10 mouse cellular contexts compared by ENCODE assay signal in the genomic region with DNA sequence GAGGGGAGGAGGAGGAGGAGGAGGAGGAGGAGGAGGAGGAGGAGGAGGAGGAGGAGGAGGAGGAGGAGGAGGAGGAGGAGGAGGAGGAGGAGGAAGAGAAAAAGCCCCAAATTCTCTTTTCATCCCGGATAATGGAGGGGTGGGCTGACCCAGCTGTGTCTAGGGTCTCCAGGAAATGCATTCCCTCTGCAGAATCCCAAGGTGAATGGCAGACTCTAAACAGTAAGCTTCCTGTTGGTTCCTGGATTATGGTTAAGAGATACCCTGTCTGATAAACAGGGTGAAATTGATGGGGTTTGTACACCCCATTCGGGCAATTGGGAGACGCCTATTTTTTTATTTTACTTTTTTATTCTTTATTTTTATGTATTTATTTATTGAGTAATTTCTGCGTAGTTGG. TPM values are rescaled to one million over a fixed set of nuclear protein-coding genes. Genes with fewer than 3 reads are reported as not detected.
DNase-seq lines count a peak whose midpoint lies in the region; ATAC-seq and TF ChIP-seq lines count a peak whose summit lies in the region.
"Had no signal": no experiment of that assay in that cellular context is flagged by ENCODE, and none has a peak within 500 bp of the region (broad histone marks: within the 10 kb centered on the region; RNA-seq: fewer than 3 reads in every experiment).

No protein-coding gene starts in this region.

- H3K27ac ChIP-seq in liver, embryonic 11.5 days (ENCODE audit: low read depth, low read length), result no peak overlapping the region
- no peak overlapping the region for H3K27ac ChIP-seq in hindbrain, postnatal 0 days
- no peak overlapping the region for H3K27ac ChIP-seq in neural tube, embryonic 14.5 days (ENCODE audit: low read depth, low read length)

- DNase-seq in cerebellum, adult 18-20 months, result peak; percentile 4 to 8
- DNase-seq in cerebellum, postnatal 36 days, result no peak
- no peak for DNase-seq in liver, embryonic 11.5 days (ENCODE audit: low spot score)
- no peak for DNase-seq in liver
- no peak for DNase-seq in hindbrain, postnatal 0 days (ENCODE audit: low spot score)
- DNase-seq in spleen, postnatal 36 days (ENCODE audit: low spot score in 2 of 2), result no peak
- no peak for DNase-seq in layer of hippocampus, postnatal 14 days (ENCODE audit: low spot score in 2 of 2)
- DNase-seq: liver, embryonic 13.5 days had no signal

- TF ChIP-seq CTCF in hindbrain, postnatal 0 days (IDR thresholded peaks at IDR 0.05; ENCODE audit: low read depth), result no peak

- no peak overlapping the region for H3K9ac ChIP-seq in liver, embryonic 11.5 days (ENCODE audit: low read depth, low read length)
- H3K9ac ChIP-seq in hindbrain, postnatal 0 days (replicated peaks; ENCODE audit: low read length), result no peak overlapping the region
- no peak overlapping the region for H3K9ac ChIP-seq in neural tube, embryonic 14.5 days (replicated peaks; ENCODE audit: low read depth, low read length)

- H3K4me1 ChIP-seq in liver, embryonic 11.5 days (replicated peaks; ENCODE audit: control insufficient read depth, insufficient read depth, low read length), result no peaks in the 10 kb centered on the region
- H3K4me1 ChIP-seq in hindbrain, postnatal 0 days (ENCODE audit: insufficient read depth, low read length), result no peaks in the 10 kb centered on the region
- H3K4me1 ChIP-seq in neural tube, embryonic 14.5 days (ENCODE audit: control insufficient read depth, insufficient read depth, low read length), result no peaks in the 10 kb centered on the region
- H3K4me1 ChIP-seq: heart, embryonic 15.5 days had no signal

- H3K4me3 ChIP-seq in liver, embryonic 11.5 days (ENCODE audit: low read depth, low read length), result no peak overlapping the region
- H3K4me3 ChIP-seq in hindbrain, postnatal 0 days (ENCODE audit: low read length), result 0 out of 2 replicates have a peak overlapping the region, but pooled peaks have one; percentile 13
- H3K4me3 ChIP-seq in neural tube, embryonic 14.5 days (ENCODE audit: low read depth, low read length), result peak overlapping the region; percentile 15; the same call in 1 of the 2 replicates

- H3K9me3 ChIP-seq in liver, embryonic 11.5 days (ENCODE audit: control insufficient read depth, low read length), result no peaks in the 10 kb centered on the region
- no peaks in the 10 kb centered on the region for H3K9me3 ChIP-seq in hindbrain, postnatal 0 days (ENCODE audit: low read length)
- no peaks in the 10 kb centered on the region for H3K9me3 ChIP-seq in neural tube, embryonic 14.5 days (ENCODE audit: control insufficient read depth, low read length)
- H3K9me3 ChIP-seq: heart, embryonic 15.5 days; liver, embryonic 13.5 days had no signal

- no peaks in the 10 kb centered on the region for H3K36me3 ChIP-seq in liver, embryonic 11.5 days (ENCODE audit: control insufficient read depth, insufficient read depth, low read length)
- H3K36me3 ChIP-seq in hindbrain, postnatal 0 days (ENCODE audit: insufficient read depth, low read length), result no peaks in the 10 kb centered on the region
- H3K36me3 ChIP-seq in neural tube, embryonic 14.5 days (ENCODE audit: control insufficient read depth, insufficient read depth, low read length), result no peaks in the 10 kb centered on the region
- H3K36me3 ChIP-seq: heart, embryonic 15.5 days; liver, embryonic 13.5 days had no signal

- WGBS in liver, embryonic 11.5 days, result 71% methylated on average over 4 of the region's 4 CpGs
- WGBS in hindbrain, postnatal 0 days, result 79% methylated on average over 4 of the region's 4 CpGs
- 69% methylated on average over 4 of the region's 4 CpGs for WGBS in neural tube, embryonic 14.5 days

- H3K4me2 ChIP-seq in liver, embryonic 11.5 days, result peak overlapping the region; percentile 12; the same call in 1 of the 2 replicates
- H3K4me2 ChIP-seq in hindbrain, postnatal 0 days (ENCODE audit: low read depth, low read length), result peak overlapping the region; percentile 36; the same call in 1 of the 2 replicates
- H3K4me2 ChIP-seq in neural tube, embryonic 14.5 days (ENCODE audit: low read depth, low read length), result peak overlapping the region; percentile 31; the same call in 1 of the 2 replicates

- no peak for ATAC-seq in liver, embryonic 11.5 days (replicated peaks; ENCODE audit: low FRiP score)
- no peak for ATAC-seq in hindbrain, postnatal 0 days
- ATAC-seq in neural tube, embryonic 14.5 days (ENCODE audit: low read depth), result no peak

- no peaks in the 10 kb centered on the region for H3K27me3 ChIP-seq in liver, embryonic 11.5 days (replicated peaks; ENCODE audit: control insufficient read depth, insufficient read depth, low read length)
- no peaks in the 10 kb centered on the region for H3K27me3 ChIP-seq in hindbrain, postnatal 0 days (ENCODE audit: insufficient read depth, low read length)
- no peaks in the 10 kb centered on the region for H3K27me3 ChIP-seq in neural tube, embryonic 14.5 days (ENCODE audit: control insufficient read depth, insufficient read depth, low read length)
- H3K27me3 ChIP-seq: heart, embryonic 15.5 days; liver, embryonic 13.5 days had no signal

RNA-seq across cellular contexts. Expression of gene AI987944, which starts 1.0 kb away (rescaled TPM):
- polyA plus RNA-seq in liver, embryonic 11.5 days (2014; fragmentation: Nextera tagmentation; extraction: Ambion mirVana), result 9.0 and 9.8 TPM in 2 replicates
- total RNA-seq in hindbrain, postnatal 0 days (2014; rRNA removed), result 2.8 and 5.2 TPM in 2 replicates
- polyA plus RNA-seq in hindbrain, postnatal 0 days (2015; fragmentation: Nextera tagmentation; extraction: Ambion mirVana), result 7.4 and 8.4 TPM in 2 replicates
- 9.2 and 10.1 TPM in 2 replicates for polyA plus RNA-seq in neural tube, embryonic 14.5 days (2014; fragmentation: Nextera tagmentation; extraction: Ambion mirVana)
- total RNA-seq in layer of hippocampus, postnatal 14 days (2021), result 10 to 100 TPM; 10.8 to 11.0 TPM

RNA-seq across cellular contexts. Expression of gene Vmn2r57, which starts 54.4 kb away (rescaled TPM):
- polyA plus RNA-seq in liver, embryonic 11.5 days (2014; fragmentation: Nextera tagmentation; extraction: Ambion mirVana), result 0.07 and 0.14 TPM in 2 replicates
- total RNA-seq in hindbrain, postnatal 0 days (2014; rRNA removed), result 0.07 and 0.58 TPM in 2 replicates
- polyA plus RNA-seq in hindbrain, postnatal 0 days (2015; fragmentation: Nextera tagmentation; extraction: Ambion mirVana), result 0.45 and 0.47 TPM in 2 replicates
- polyA plus RNA-seq in neural tube, embryonic 14.5 days (2014; fragmentation: Nextera tagmentation; extraction: Ambion mirVana), result 0.70 and 0.82 TPM in 2 replicates
- total RNA-seq in layer of hippocampus, postnatal 14 days (2021), result under 1 TPM; 0.26 to 0.39 TPM

Comparison
In these comparisons a context has a peak if more than half of its experiments do, and no peak if none do; other contexts are left out.
1. DNase-seq: peak in cerebellum, adult 18-20 months (2 of 2); none in cerebellum, postnatal 36 days (0 of 2), liver, embryonic 11.5 days (single experiment), liver (single experiment), hindbrain, postnatal 0 days (single experiment), spleen, postnatal 36 days (0 of 2) and layer of hippocampus, postnatal 14 days (0 of 2).
2. Peak in every context shown above with its lines, with median percentiles within 50 percentile points of each other: H3K4me2 ChIP-seq.